In genomic region chr10:21189275-21189601, GRCm38 (mm10) we compare ENCODE assay signal across 8 mouse cellular contexts. TPM values are rescaled to one million over a fixed set of nuclear protein-coding genes. Genes with fewer than 3 reads are reported as not detected.
DNase-seq lines count a peak whose midpoint lies in the region; ATAC-seq and TF ChIP-seq lines count a peak whose summit lies in the region.

No protein-coding gene starts in this region.

- WGBS in kidney, embryonic 16.5 days, result 26% methylated on average over 8 of the region's 8 CpGs
- 21% methylated on average over 8 of the region's 8 CpGs for WGBS in embryonic facial prominence, embryonic 13.5 days
- 30% methylated on average over 8 of the region's 8 CpGs for WGBS in intestine, embryonic 14.5 days
- WGBS in midbrain, postnatal 0 days, result 15% methylated on average over 8 of the region's 8 CpGs

- H3K4me2 ChIP-seq in kidney, embryonic 16.5 days (replicated peaks; ENCODE audit: low read depth, low read length), result peak overlapping the region; percentile 63
- peak overlapping the region; percentile 59 for H3K4me2 ChIP-seq in embryonic facial prominence, embryonic 13.5 days
- H3K4me2 ChIP-seq in intestine, embryonic 14.5 days (ENCODE audit: low read length), result peak overlapping the region; percentile 50
- peak overlapping the region; percentile 48 for H3K4me2 ChIP-seq in midbrain, postnatal 0 days (ENCODE audit: low read depth, low read length, poor library complexity, severe bottlenecking)

- H3K36me3 ChIP-seq in kidney, embryonic 16.5 days (ENCODE audit: insufficient read depth, low read length), result no peaks in the 10 kb centered on the region
- no peaks in the 10 kb centered on the region for H3K36me3 ChIP-seq in embryonic facial prominence, embryonic 13.5 days
- H3K36me3 ChIP-seq in intestine, embryonic 14.5 days (ENCODE audit: control insufficient read depth, insufficient read depth, low read length), result no peaks in the 10 kb centered on the region
- no peaks in the 10 kb centered on the region for H3K36me3 ChIP-seq in midbrain, postnatal 0 days (ENCODE audit: insufficient read depth, low read length)

- DNase-seq in kidney, postnatal 10 days, result no peak
- DNase-seq in intestine, embryonic 14.5 days (ENCODE audit: low spot score), result peak; percentile 53
- DNase-seq in midbrain, postnatal 0 days (ENCODE audit: low spot score), result no peak
- no peak for DNase-seq in thymus, postnatal 25 days
- DNase-seq in cerebellum, adult 11 months, result no peak
- DNase-seq in spleen, postnatal 36 days (ENCODE audit: low spot score in 2 of 2), result no peak

- H3K4me1 ChIP-seq in kidney, embryonic 16.5 days (ENCODE audit: insufficient read depth, low read length), result no peaks in the 10 kb centered on the region
- H3K4me1 ChIP-seq in embryonic facial prominence, embryonic 13.5 days, result peaks cover 6% of the 10 kb centered on the region; the same call in 1 of the 2 replicates
- no peaks in the 10 kb centered on the region; the same call in 1 of the 2 replicates for H3K4me1 ChIP-seq in intestine, embryonic 14.5 days (replicated peaks; ENCODE audit: control insufficient read depth, insufficient read depth, low read length)
- H3K4me1 ChIP-seq in midbrain, postnatal 0 days (ENCODE audit: insufficient read depth, low read length), result no peaks in the 10 kb centered on the region

- H3K9ac ChIP-seq in kidney, embryonic 16.5 days (replicated peaks; ENCODE audit: low read length), result no peak overlapping the region
- H3K9ac ChIP-seq in embryonic facial prominence, embryonic 13.5 days, result peak overlapping the region; percentile 54
- H3K9ac ChIP-seq in intestine, embryonic 14.5 days (ENCODE audit: low read length), result no peak overlapping the region
- no peak overlapping the region for H3K9ac ChIP-seq in midbrain, postnatal 0 days (replicated peaks; ENCODE audit: low read length, poor library complexity, severe bottlenecking)

- no peak overlapping the region for H3K27ac ChIP-seq in kidney, embryonic 16.5 days (ENCODE audit: low read length)
- no peak overlapping the region for H3K27ac ChIP-seq in embryonic facial prominence, embryonic 13.5 days
- no peak overlapping the region for H3K27ac ChIP-seq in intestine, embryonic 14.5 days (ENCODE audit: low read depth)
- no peak overlapping the region for H3K27ac ChIP-seq in midbrain, postnatal 0 days (ENCODE audit: low read depth, low read length)

- no peaks in the 10 kb centered on the region for H3K9me3 ChIP-seq in kidney, embryonic 16.5 days (ENCODE audit: low read length)
- no peaks in the 10 kb centered on the region for H3K9me3 ChIP-seq in embryonic facial prominence, embryonic 13.5 days
- H3K9me3 ChIP-seq in intestine, embryonic 14.5 days (ENCODE audit: control insufficient read depth, low read length), result no peaks in the 10 kb centered on the region
- H3K9me3 ChIP-seq in midbrain, postnatal 0 days (ENCODE audit: low read length), result no peaks in the 10 kb centered on the region

- no peak for ATAC-seq in kidney, embryonic 16.5 days (ENCODE audit: low FRiP score, low TSS enrichment)
- no peak for ATAC-seq in embryonic facial prominence, embryonic 13.5 days (ENCODE audit: insufficient number of reproducible peaks, insufficient read depth, low FRiP score, low TSS enrichment, low read depth)
- no peak for ATAC-seq in intestine, embryonic 14.5 days (replicated peaks; ENCODE audit: low FRiP score, low TSS enrichment, low read depth)
- peak; percentile 49; the same call in 1 of the 2 replicates for ATAC-seq in midbrain, postnatal 0 days (ENCODE audit: low FRiP score)

- peak overlapping the region; percentile 47 for H3K4me3 ChIP-seq in kidney, embryonic 16.5 days (ENCODE audit: low read length)
- peak overlapping the region; percentile 38 for H3K4me3 ChIP-seq in embryonic facial prominence, embryonic 13.5 days
- peak overlapping the region; percentile 29 for H3K4me3 ChIP-seq in intestine, embryonic 14.5 days (ENCODE audit: low read depth, low read length)
- H3K4me3 ChIP-seq in midbrain, postnatal 0 days (ENCODE audit: low read depth, low read length), result peak overlapping the region; percentile 27

- no peak for TF ChIP-seq CTCF in midbrain, postnatal 0 days (IDR thresholded peaks at IDR 0.05)

- no peaks in the 10 kb centered on the region for H3K27me3 ChIP-seq in kidney, embryonic 16.5 days (ENCODE audit: insufficient read depth, low read length)
- no peaks in the 10 kb centered on the region for H3K27me3 ChIP-seq in embryonic facial prominence, embryonic 13.5 days
- H3K27me3 ChIP-seq in intestine, embryonic 14.5 days (replicated peaks; ENCODE audit: control insufficient read depth, insufficient read depth, low read length), result no peaks in the 10 kb centered on the region
- no peaks in the 10 kb centered on the region for H3K27me3 ChIP-seq in midbrain, postnatal 0 days (ENCODE audit: insufficient read depth, low read length)

RNA-seq across cellular contexts. Expression of gene Myb, which starts 28.5 kb away (rescaled TPM):
- 4.0 and 5.7 TPM in 2 replicates for polyA plus RNA-seq in kidney, embryonic 16.5 days (2015; fragmentation: Nextera tagmentation; extraction: Ambion mirVana)
- polyA plus RNA-seq in embryonic facial prominence, embryonic 13.5 days (2015; fragmentation: Nextera tagmentation; extraction: Ambion mirVana), result 4.5 and 6.2 TPM in 2 replicates
- polyA plus RNA-seq in intestine, embryonic 14.5 days (2014; fragmentation: Nextera tagmentation; extraction: Ambion mirVana), result 6.5 and 6.6 TPM in 2 replicates
- 1.8 and 3.2 TPM in 2 replicates for total RNA-seq in midbrain, postnatal 0 days (2014; rRNA removed)
- polyA plus RNA-seq in midbrain, postnatal 0 days (2015; fragmentation: Nextera tagmentation; extraction: Ambion mirVana), result 0.75 and 1.0 TPM in 2 replicates
